Mouse (Mus musculus) C2C12 (cell line): Measurements from ENCODE around the gene Nxt1.

ENCODE experiments used
- CEBPB ChIP-seq: IDR thresholded peaks from one replicate; pipeline ENCODE4 v1.6.1; 2011; ENCODE audit warnings: low read depth, mild to moderate bottlenecking, control low read depth, moderate library complexity
- CTCF ChIP-seq: IDR thresholded peaks from one replicate; pipeline ENCODE4 v1.5.1; 2011; ENCODE audit not compliant: control insufficient read depth, insufficient read depth, insufficient read length
- MAX ChIP-seq: IDR thresholded peaks from one replicate; pipeline ENCODE4 v1.6.1; 2011; ENCODE audit warnings: mild to moderate bottlenecking, control low read depth
- MYOG ChIP-seq: IDR thresholded peaks from one replicate; pipeline ENCODE4 v1.6.1; 2011; ENCODE audit not compliant: control insufficient read depth, insufficient read length; ENCODE audit errors: extremely low read depth

GRCm38 (mm10) chr2:148707202-148707530, 34.8 kb downstream of the Nxt1 start:
- TF ChIP-seq CTCF (no peak), MYOG (no peak), CEBPB (no peak), MAX (no peak)
